Mouse (Mus musculus): ENCODE measurements around the gene Unc13a. TPM values are rescaled to one million over a fixed set of nuclear protein-coding genes. Genes with fewer than 3 reads are reported as not detected.
A peak's percentile ranks its signal among the peaks of the same experiment; 100 is the strongest.

Gene Unc13a
- 0.47 and 0.54 TPM in 2 replicates for polyA plus RNA-seq (2012; rRNA removed)

DNA sequence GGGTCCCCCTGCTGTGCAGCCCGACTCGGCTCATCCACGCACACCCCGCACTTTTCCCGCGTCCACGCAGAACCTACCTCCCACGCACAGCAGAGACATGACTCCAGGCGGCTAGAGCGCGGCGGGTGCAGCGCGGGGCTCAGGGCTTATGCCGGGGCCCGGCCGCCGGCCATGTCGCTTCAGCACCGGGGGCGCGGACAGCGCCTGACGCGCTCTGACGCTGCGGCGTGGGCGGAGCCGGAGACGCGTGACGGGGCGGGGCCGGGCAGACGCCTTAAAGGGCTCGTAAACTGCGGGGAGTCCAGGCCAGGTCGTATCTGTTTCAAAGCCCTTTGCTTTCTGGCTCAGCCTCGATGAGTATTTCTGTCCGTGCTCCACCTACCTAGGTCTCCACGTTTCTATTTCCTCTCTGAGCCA is at the start of gene Unc13a:
Gene Unc13a (minus strand): TSS at position 209 of the 417 bp plus-strand sequence.
- peak within 1 kb of the TSS; percentile 63 for H3K4me3 ChIP-seq (ENCODE audit: extremely low read depth, insufficient read depth, insufficient read length)
- 2% methylated on average over 41 of the region's 42 CpGs for WGBS
- H3K36me3 ChIP-seq (ENCODE audit: control insufficient read depth, insufficient read depth, low read length), result no peaks in the 10 kb centered on the region
- H3K27ac ChIP-seq (ENCODE audit: insufficient read depth, low read length), result no peak within 1 kb of the TSS
- peak; percentile 65 to 85 for DNase-seq (ENCODE audit: low read depth in 1 of 2, low spot score in 2 of 2)
- peaks cover 28% of the 10 kb centered on the region for H3K4me1 ChIP-seq (ENCODE audit: control insufficient read depth, insufficient read depth, insufficient read length)
- no peak for TF ChIP-seq POLR2A (IDR thresholded peaks at IDR 0.05; ENCODE audit: low read depth, low read length)
- no peak for TF ChIP-seq CTCF (IDR thresholded peaks at IDR 0.05; ENCODE audit: extremely low read depth, insufficient read depth, insufficient read length, insufficient replicate concordance)
- no peaks in the 10 kb centered on the region for H3K27me3 ChIP-seq (ENCODE audit: control insufficient read depth, insufficient read depth, low read length)

DNA sequence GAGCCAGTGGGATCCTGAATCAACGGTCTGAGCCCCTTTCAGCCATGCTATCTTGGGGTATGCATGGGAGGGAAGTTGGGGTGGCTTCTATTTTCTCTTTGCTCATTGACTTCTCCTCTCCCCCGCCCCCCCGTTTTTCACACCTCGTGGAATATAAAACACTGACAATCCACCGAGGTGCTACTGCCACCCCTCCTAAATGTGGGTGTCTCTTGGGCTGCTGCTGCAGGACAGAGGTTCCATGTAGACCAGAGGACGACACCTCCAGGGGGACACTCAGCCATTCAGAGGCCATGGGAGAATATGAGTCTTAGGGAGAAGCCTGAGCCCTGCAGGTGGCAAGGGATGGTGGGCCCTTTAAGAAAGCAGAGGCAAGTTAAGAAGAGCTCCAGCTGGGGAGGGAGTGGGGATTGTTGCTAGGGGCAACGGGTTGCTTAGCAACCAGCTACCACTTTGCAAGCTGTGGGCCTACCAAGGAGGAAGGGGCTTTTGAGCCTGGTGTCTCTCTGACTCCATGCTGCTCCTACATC is 48.4 kb upstream of the Unc13a start:
- Histone ChIP-seq H3K4me1 (ENCODE audit: control insufficient read depth, insufficient read depth, insufficient read length) (peaks cover 13% of the 10 kb centered on the region), H3K4me3 (ENCODE audit: extremely low read depth, insufficient read depth, insufficient read length) (no peak overlapping the region), H3K27me3 (ENCODE audit: control insufficient read depth, insufficient read depth, low read length) (no peaks in the 10 kb centered on the region), H3K36me3 (ENCODE audit: control insufficient read depth, insufficient read depth, low read length) (peaks cover 32% of the 10 kb centered on the region), H3K27ac (ENCODE audit: insufficient read depth, low read length) (no peak overlapping the region; the same call in 1 of the 2 replicates)
- no peak for DNase-seq (ENCODE audit: low read depth in 1 of 2, low spot score in 2 of 2)
- WGBS, result 80% methylated on average over 7 of the region's 7 CpGs
- TF ChIP-seq CTCF (IDR thresholded peaks at IDR 0.05; ENCODE audit: extremely low read depth, insufficient read depth, insufficient read length, insufficient replicate concordance) (no peak), POLR2A (IDR thresholded peaks at IDR 0.05; ENCODE audit: low read depth, low read length) (no peak)

DNA sequence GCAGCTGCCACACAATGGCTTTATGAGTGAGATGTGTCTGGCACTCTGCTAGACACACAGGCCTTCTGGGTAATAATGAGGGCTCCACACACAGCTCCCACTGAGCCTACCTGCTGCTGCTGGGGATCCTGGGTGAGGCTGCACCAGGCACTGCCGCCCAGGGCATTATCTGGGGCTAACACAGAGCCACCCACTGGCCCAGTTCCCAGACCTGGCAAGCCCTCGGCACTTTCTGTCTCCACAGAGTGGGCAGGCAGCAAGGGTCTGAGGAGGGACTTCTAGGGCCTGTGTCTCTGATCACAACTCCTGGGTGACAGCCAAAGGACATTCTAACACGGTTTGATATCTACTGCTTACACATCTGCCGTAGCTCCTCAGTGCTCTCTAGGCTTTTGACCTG is 47.7 kb upstream of the Unc13a start:
- Histone ChIP-seq H3K36me3 (ENCODE audit: control insufficient read depth, insufficient read depth, low read length) (peaks cover 39% of the 10 kb centered on the region), H3K27ac (ENCODE audit: insufficient read depth, low read length) (peak overlapping the region; percentile 1; the same call in 1 of the 2 replicates), H3K4me1 (ENCODE audit: control insufficient read depth, insufficient read depth, insufficient read length) (peaks cover 6% of the 10 kb centered on the region; the same call in 1 of the 2 replicates), H3K27me3 (ENCODE audit: control insufficient read depth, insufficient read depth, low read length) (no peaks in the 10 kb centered on the region), H3K4me3 (ENCODE audit: extremely low read depth, insufficient read depth, insufficient read length) (no peak overlapping the region)
- TF ChIP-seq POLR2A (IDR thresholded peaks at IDR 0.05; ENCODE audit: low read depth, low read length) (no peak), CTCF (IDR thresholded peaks at IDR 0.05; ENCODE audit: extremely low read depth, insufficient read depth, insufficient read length, insufficient replicate concordance) (no peak)
- WGBS, result 81% methylated on average over 4 of the region's 4 CpGs
- no peak for DNase-seq (ENCODE audit: low read depth in 1 of 2, low spot score in 2 of 2)

DNA sequence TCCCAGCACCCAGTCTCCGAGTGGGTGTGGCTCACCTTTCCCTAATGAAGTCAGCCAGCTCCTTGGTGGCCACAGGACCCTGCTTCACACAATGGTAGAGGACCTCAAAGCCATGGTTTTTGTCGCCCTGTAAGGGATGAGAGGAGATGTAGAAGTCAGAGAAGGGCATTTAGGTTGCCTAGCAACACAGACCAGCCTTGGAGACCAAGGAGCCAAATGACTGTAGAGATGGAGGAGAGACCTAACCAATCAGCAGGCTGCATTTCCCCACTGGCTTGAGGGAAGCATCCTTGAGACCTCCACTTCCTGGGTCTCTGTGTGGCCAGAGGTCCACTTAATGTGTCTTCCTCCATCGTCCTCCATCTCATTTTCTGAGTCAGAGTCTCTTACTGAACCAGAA is 46.7 kb upstream of the Unc13a start:
- no peak overlapping the region for H3K4me3 ChIP-seq (ENCODE audit: extremely low read depth, insufficient read depth, insufficient read length)
- H3K4me1 ChIP-seq (ENCODE audit: control insufficient read depth, insufficient read depth, insufficient read length), result no peaks in the 10 kb centered on the region; the same call in 1 of the 2 replicates
- TF ChIP-seq CTCF (IDR thresholded peaks at IDR 0.05; ENCODE audit: extremely low read depth, insufficient read depth, insufficient read length, insufficient replicate concordance) (no peak), POLR2A (IDR thresholded peaks at IDR 0.05; ENCODE audit: low read depth, low read length) (no peak)
- no peak for DNase-seq (ENCODE audit: low read depth in 1 of 2, low spot score in 2 of 2)
- H3K27ac ChIP-seq (ENCODE audit: insufficient read depth, low read length), result no peak overlapping the region
- H3K36me3 ChIP-seq (ENCODE audit: control insufficient read depth, insufficient read depth, low read length), result peaks cover 44% of the 10 kb centered on the region
- 80% methylated on average over 3 of the region's 3 CpGs for WGBS
- H3K27me3 ChIP-seq (ENCODE audit: control insufficient read depth, insufficient read depth, low read length), result no peaks in the 10 kb centered on the region

- H3K4me3 ChIP-seq (ENCODE audit: extremely low read depth, insufficient read depth, insufficient read length), result no peak overlapping the region
- H3K36me3 ChIP-seq (ENCODE audit: control insufficient read depth, insufficient read depth, low read length), result peaks cover 54% of the 10 kb centered on the region
- no peak for TF ChIP-seq POLR2A (IDR thresholded peaks at IDR 0.05; ENCODE audit: low read depth, low read length)
- TF ChIP-seq CTCF (IDR thresholded peaks at IDR 0.05; ENCODE audit: extremely low read depth, insufficient read depth, insufficient read length, insufficient replicate concordance), result no peak
- no peak overlapping the region for H3K27ac ChIP-seq (ENCODE audit: insufficient read depth, low read length)
- 94% methylated on average over 12 of the region's 12 CpGs for WGBS
- H3K4me1 ChIP-seq (ENCODE audit: control insufficient read depth, insufficient read depth, insufficient read length), result no peaks in the 10 kb centered on the region
- DNase-seq (ENCODE audit: low read depth in 1 of 2, low spot score in 2 of 2), result no peak
- no peaks in the 10 kb centered on the region for H3K27me3 ChIP-seq (ENCODE audit: control insufficient read depth, insufficient read depth, low read length)
Measured at GRCm38 (mm10) chr8:71717096-71717495, 45.5 kb upstream of the Unc13a start.

DNA sequence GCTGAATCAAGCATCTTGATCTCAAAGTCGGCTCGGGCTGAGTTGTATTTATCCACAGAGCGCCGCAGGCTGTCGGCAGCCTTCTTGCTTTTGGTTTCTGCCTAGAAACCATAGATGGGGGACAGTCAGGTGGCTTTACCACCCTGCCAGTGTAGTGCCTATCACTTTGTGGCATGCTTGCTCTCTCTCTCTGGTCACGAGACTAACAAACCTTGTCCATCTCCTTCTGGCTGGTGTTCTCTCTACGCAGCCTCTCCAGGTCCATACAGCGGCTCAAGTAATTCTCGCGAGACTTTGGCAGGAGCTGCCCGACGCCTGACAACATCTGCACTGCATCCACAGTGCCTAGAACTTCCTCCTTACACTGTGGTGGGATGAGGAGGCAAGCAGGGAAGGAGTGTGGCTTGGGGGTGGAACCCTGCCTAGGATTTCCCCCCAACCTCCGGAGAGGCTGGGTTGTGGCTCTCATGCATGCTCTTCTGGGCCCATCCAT is 45.0 kb upstream of the Unc13a start:
- H3K27me3 ChIP-seq (ENCODE audit: control insufficient read depth, insufficient read depth, low read length), result no peaks in the 10 kb centered on the region
- WGBS, result 92% methylated on average over 13 of the region's 13 CpGs
- no peaks in the 10 kb centered on the region for H3K4me1 ChIP-seq (ENCODE audit: control insufficient read depth, insufficient read depth, insufficient read length)
- no peak for DNase-seq (ENCODE audit: low read depth in 1 of 2, low spot score in 2 of 2)
- no peak overlapping the region for H3K27ac ChIP-seq (ENCODE audit: insufficient read depth, low read length)
- TF ChIP-seq CTCF (IDR thresholded peaks at IDR 0.05; ENCODE audit: extremely low read depth, insufficient read depth, insufficient read length, insufficient replicate concordance) (no peak), POLR2A (IDR thresholded peaks at IDR 0.05; ENCODE audit: low read depth, low read length) (no peak)
- no peak overlapping the region for H3K4me3 ChIP-seq (ENCODE audit: extremely low read depth, insufficient read depth, insufficient read length)
- H3K36me3 ChIP-seq (ENCODE audit: control insufficient read depth, insufficient read depth, low read length), result peaks cover 54% of the 10 kb centered on the region

- H3K27ac ChIP-seq (ENCODE audit: insufficient read depth, low read length), result no peak overlapping the region
- 81% methylated on average over 8 of the region's 8 CpGs for WGBS
- H3K27me3 ChIP-seq (ENCODE audit: control insufficient read depth, insufficient read depth, low read length), result no peaks in the 10 kb centered on the region
- no peak for TF ChIP-seq CTCF (IDR thresholded peaks at IDR 0.05; ENCODE audit: extremely low read depth, insufficient read depth, insufficient read length, insufficient replicate concordance)
- TF ChIP-seq POLR2A (IDR thresholded peaks at IDR 0.05; ENCODE audit: low read depth, low read length), result no peak
- no peak overlapping the region for H3K4me3 ChIP-seq (ENCODE audit: extremely low read depth, insufficient read depth, insufficient read length)
- no peak for DNase-seq (ENCODE audit: low read depth in 1 of 2, low spot score in 2 of 2)
- H3K36me3 ChIP-seq (ENCODE audit: control insufficient read depth, insufficient read depth, low read length), result peaks cover 56% of the 10 kb centered on the region
- H3K4me1 ChIP-seq (ENCODE audit: control insufficient read depth, insufficient read depth, insufficient read length), result no peaks in the 10 kb centered on the region
Measured at GRCm38 (mm10) chr8:71715531-71715930, 44.0 kb upstream of the Unc13a start.
